Mouse (Mus musculus) frontal cortex, postnatal 10 days (tissue): ENCODE data around the gene Rap1gap.
A peak's percentile ranks its signal among the peaks of the same experiment; 100 is the strongest.

ENCODE experiments used
- DNase-seq, 2 experiments: peaks; one replicate each; pipeline ENCODE4 v3.0.0; 2022; ENCODE audit warnings: low spot score in 2 of 2, mixed read lengths in 1 of 2

Rap1gap gene

DNA sequence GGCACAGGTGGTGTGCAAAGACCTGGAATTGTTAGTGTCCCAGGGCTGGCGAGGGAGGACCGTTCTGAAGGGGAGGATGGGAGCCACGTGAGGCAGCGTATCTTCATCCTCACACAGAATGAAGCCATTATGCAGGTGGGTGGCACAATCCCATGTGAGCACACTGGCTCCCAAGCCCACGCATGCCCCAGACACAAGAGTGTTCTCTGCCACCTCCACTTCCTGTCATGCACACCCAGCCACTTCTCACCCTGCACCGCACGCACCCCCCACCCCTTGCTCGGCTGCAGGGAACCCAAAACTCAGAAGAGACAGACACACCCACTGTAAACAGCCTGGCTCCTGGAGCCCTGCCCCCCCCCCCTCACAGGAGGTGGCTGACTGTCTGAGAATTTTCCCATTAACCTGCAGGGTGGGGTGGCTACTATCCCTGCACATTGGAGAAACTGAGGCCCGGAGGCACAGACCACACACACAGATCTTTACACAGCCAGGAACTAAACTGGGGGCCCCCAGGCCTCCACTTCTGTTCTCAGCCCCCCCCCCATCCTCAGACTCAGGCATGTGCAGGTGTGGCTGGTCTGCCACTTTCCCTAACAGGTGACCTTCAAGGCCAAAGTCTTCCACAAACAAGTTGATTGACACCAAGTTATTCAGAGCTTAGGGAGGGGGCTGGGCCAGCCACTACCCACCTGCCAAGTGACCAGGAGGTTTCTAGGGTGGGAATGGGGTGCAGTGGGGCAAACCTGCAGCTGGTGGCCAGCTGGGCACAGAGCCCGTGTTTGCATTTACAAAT is 27.8 kb downstream of the Rap1gap start:
- DNase-seq = no peak

GRCm38 (mm10) chr4:137695300-137695699 is 30.8 kb downstream of the Rap1gap start:
- DNase-seq = no peak

- no peak for DNase-seq
Observed at GRCm38 (mm10) chr4:137695900-137696299, 31.4 kb downstream of the Rap1gap start.

DNA sequence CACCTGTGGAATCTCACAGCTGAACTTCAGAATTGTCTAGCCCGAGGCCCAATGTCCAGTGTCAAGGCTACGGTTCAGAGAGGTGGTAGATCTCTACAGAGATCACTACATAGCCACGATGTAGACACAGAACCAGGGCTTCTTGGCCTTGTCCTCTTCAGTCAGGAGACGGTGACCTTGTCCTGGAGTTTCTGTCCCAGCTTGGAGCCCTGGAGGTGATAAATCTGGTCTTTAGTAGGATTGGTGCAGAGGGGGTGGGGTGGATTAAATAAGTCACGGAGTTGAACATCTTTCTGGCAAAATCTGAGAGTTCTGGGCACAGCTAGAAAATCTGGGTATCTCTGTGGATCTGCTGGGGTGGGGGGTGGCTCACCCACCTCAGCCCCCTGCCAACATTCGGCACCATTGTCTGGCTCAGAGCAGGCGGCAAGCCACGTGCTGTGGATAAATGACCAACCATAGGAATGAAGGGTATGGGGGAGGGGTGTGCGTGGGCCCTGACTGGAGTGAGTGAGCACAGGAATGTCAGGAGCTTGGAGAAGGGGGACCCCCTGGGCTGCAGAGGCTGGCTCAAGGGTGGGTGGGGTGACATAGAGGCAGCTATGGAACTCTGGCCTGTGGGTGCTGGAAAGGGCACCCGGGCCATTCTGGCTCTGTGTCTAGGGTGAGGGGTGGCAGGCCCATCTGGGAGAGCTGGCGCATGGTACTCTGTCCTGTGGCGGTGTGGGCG is 32.8 kb downstream of the Rap1gap start:
- DNase-seq = no peak

DNA sequence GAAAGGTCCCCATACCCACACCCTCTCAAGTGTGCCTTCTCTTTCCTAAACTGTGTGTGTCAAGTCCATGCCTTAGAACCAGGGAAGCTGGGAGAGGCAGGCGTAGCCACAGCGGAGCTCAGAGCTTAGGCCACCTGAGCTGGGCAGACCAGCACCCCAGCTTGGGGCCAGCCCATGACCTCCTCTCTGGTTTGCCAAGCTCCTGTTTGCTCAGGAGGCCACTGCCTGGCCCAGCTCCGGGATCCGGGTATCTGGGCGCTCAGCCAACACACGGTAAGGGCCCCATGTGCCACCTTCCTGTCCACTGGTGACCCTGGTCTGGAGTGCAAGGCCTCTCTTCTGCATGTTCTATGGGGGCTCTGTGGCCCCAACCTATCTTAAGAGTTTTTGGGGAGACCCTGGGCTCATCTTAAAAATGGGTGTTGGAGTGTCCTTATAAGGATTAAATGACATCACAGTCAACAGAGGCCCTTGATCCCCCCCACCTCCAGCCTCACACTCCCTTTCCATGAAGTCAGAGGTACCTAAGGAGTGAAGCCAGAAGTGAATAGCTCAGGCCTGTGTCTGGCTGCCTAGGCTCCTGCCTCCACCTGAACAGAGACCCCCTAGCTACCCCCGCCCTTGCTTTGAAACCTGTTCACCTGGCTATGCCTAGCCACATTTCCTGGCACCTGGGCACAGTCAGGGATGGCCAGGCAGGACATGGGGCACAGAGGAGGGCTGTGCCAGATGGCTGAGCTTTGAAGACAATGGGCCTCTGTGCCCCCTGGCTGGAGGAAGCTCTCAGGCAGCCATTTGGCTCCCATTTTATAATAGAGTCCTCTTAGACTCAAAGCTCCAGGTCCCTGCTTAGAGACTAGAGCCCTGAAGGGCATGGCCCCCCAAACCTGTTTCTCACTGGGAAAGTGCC is 33.8 kb downstream of the Rap1gap start:
- no peak for DNase-seq

- DNase-seq = no peak
Observed at GRCm38 (mm10) chr4:137699264-137700211, 35.0 kb downstream of the Rap1gap start.

GRCm38 (mm10) chr4:137700960-137701359 is 36.4 kb downstream of the Rap1gap start:
- no peak for DNase-seq

DNA sequence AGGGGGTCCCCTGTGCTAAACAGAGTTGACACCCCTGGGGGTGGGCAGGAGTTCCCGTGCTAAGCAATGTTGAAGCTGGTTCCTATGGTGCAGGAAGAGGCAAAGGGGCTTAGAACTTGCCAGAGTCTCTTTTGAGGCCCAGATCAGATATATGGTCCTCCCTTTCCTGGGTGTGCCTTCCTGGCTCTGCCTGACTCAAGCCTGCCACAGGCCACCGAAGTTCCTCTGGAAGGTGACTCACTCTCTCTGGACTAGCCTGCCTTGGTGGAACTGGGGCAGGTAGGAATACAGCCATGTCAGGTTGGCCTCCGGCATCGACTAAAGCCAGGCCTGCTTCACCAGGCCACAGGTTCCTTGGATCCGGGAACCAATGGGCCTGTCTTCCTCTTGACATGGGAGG is 38.6 kb downstream of the Rap1gap start:
- no peak for DNase-seq

- DNase-seq = no peak
Observed at GRCm38 (mm10) chr4:137704561-137704960, 40.0 kb downstream of the Rap1gap start.

DNA sequence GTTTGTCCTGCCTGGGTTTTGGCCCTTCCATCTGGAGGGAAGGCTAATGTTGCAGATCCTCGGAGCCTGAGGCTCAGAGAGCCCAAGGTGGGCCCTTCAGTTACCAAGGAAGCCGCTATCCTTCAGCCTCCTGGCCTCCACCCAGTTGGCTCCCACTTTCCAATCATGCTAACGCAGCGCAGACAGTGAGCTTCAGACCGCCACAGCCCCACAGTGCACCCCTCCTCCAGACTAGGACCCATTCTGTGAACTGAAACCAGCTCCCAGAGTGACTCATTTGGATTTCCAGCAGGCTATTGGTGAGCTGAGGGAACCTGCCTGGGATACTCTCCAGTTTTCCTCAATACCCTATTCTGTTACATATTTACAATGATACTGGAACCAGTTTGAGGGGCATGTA is 40.9 kb downstream of the Rap1gap start:
- DNase-seq = no peak

GRCm38 (mm10) chr4:137706510-137706909 is 42.0 kb downstream of the Rap1gap start:
- no peak for DNase-seq

- DNase-seq = peak in 1 of 2 experiments; percentile 73
Observed at GRCm38 (mm10) chr4:137707216-137707990, 42.9 kb downstream of the Rap1gap start.

DNA sequence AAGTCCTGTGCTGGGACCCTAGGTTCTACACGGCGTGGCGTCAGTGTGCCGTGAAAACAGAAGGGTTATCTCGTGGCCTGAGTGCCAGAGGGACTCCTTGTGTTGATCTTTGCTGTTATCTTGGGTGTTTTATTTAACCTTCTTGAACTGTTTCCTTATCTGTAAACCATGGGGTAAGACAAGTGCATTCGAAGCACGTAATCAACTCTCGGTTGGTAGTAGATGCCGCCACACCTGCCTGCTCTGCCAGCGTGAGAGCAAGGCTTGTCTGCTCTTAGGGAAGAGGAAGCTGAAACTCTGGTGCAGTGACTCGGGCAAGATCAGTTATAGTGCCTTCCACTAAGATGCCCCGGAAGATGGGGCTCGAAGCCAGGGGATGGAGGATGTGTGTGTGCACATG is 48.4 kb downstream of the Rap1gap start:
- DNase-seq = no peak

GRCm38 (mm10) chr4:137714020-137714624 is 49.6 kb downstream of the Rap1gap start:
- DNase-seq = no peak

- DNase-seq = no peak
Observed at GRCm38 (mm10) chr4:137717005-137717404, 52.5 kb downstream of the Rap1gap start.

DNA sequence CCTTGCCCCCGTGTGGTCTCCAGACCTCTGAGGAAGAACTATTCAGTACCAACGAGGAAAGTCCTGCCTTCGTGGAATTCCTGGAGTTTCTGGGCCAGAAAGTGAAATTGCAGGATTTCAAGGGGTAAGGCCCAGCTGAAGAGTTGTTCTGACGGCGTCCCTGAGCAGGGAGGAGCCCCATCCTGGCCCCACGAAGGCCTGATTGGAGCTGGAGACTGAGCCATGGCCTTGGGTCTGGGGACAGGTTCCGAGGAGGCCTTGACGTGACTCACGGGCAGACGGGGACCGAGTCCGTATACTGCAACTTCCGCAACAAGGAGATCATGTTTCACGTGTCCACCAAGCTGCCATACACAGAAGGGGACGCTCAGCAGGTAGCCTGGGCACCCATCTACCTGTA is 53.1 kb downstream of the Rap1gap start:
- no peak for DNase-seq

DNA sequence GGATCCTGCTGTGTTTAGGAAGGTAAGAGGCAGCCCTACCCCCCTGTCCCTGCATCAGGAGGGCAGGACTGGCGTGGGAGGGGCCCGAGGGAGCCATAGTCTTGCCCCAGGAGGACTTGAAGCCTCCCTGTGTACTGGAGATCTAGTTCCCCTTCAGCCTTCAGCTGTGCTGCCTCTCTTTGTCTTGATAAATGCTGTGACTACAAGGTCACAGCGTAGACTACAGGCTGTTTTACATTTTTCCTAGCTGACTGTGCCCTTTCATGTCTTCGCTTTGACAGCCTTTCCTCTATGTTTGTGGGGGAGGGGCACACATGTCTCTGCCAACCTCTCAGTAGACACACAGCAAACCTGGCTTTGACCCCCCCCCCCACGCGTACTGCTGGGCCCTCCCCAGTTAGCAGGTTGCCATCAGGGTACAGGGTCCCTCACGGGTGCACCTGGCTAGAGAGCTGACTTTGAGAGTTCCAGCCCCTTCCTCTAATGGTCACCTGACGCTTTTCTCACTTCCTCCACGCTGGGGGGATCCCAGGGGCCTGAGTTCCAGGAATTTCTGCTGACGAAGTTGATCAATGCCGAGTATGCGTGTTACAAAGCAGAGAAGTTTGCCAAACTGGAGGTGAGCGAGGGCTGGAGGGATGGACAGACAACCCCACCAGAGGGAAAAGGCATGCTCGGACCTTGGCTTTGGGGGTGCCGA is 55.0 kb downstream of the Rap1gap start:
- DNase-seq = no peak

- no peak for DNase-seq
Observed at GRCm38 (mm10) chr4:137721563-137721962, 57.0 kb downstream of the Rap1gap start.

GRCm38 (mm10) chr4:137722230-137722629 is 57.7 kb downstream of the Rap1gap start:
- DNase-seq = no peak
